Mouse (Mus musculus): ENCODE measurements around the gene Anks4b.
A peak's percentile ranks its signal among the peaks of the same experiment; 100 is the strongest.

The Anks4b gene

DNA sequence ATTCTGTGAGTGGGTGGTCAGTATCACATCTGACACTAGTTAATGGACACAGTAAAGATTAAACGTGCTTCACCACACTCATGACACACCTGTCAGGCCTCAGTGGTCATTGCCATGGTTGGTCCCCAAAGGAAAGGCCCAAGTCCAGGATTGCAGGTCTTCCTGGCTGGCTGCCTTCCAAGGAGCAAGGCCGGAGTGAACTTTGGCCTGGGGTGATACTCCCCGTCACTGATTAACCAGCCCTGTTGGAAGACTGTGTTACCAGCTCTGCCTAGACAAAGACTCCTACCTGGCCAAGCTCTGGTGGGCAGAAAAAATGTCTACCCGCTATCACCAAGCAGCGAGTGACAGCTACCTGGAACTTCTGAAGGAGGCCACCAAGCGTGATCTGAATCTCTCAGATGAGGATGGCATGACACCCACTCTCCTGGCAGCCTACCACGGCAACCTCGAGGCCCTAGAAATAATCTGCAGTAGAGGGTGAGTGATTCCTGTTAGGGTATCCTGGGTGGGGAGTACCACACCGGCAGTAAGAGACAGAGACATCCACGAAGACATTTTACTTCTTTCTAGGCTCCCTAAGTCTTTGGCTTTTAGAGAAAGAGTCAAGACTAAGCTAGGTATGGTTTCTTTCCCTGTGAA is at the start of gene Anks4b:
Anks4b (plus strand) TSS at position 256 of the 642 bp plus-strand sequence.
- no peak for DNase-seq (ENCODE audit: low read depth, low spot score)

DNA sequence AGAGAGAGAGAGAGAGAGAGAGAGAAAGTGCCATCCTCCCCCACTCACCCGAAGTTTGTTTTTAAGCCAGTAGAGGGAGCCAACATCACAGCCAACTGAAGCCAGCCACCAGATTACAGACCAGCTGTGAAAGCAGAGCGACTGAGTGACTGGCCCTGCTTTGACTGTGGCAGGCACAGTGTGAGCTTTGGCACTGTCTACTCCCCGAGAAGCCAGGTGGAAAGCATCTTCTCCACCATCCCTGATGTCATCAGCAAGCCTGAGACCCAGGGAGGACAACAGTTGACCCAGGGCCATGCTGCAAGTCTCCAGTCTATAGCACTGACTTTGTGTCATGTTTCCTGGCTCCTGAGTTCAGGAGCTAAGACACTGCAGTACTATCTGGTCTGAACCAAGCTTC is 48.8 kb upstream of the Anks4b start:
- no peak for DNase-seq (ENCODE audit: low read depth, low spot score)

DNA sequence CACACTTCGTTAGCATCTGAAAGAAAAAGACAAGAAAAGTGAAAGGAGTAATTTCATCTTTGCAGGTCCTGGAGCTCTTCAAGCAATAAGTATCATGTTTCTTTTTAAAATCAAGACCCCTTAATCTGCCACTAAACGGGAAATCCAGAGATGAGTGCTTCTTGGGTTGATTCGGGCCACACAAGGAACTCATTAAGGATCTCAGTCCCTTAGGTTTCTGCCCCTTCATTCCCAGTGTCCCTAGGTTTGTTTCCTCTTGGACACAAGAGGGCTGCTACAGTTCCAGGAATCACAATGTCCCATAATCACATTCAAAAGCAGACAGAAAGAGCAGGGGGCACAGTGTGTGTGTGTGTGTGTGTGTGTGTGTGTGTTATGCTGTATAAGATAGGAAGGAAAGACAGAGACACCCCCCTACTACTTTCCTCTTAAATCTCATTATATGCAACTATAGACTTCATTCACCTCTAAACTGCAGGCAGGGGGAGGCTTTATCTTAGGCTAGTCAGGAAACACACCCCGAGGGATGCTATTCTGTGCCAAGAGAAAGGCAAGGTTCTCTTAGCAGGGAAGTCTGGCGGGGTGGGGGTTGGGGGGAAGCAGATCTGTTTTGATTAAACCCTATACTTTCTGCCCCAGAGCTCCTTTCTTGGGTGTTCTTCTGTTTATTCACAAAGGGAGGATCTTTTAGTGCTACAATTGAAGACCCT is 46.5 kb upstream of the Anks4b start:
- no peak for DNase-seq (ENCODE audit: low read depth, low spot score)

DNA sequence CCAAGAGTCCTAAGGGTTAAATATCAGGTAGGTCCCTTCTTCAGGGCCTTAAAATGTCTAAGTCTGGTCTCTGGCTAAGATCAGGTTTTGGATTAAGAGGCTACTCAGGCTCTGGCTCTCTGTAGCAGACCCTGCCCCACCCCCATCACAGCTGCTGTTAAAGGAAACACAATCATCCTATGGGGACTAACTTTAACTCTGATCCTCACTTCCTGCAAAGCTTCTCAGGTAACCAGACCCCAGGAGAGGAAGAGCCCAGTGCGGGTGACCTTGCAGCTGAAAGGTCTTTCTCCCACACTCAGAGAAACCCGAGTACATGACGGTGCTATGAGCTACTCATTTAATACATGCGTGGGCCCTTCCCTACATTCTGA is 46.0 kb upstream of the Anks4b start:
- no peak for DNase-seq (ENCODE audit: low read depth, low spot score)

DNA sequence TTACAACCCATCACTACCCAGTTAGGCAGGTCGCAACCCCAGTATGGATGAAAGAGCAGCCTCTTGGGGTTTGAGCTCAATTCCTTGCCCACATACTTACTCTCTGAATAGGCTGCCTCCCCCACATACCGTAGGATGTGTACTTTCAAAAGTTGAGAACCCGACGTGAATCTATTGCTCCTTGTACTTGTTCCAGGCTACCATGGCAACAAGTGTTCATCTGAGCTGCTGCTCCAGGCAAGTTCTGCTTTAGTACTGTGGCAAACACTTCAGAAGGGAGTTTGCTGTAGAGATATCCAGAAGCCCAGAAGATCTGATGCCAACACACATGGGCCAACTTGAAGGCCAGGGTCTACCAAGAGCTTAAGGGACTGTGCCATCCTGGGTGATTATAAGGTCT is 44.7 kb upstream of the Anks4b start:
- DNase-seq (ENCODE audit: low read depth, low spot score), result no peak

DNA sequence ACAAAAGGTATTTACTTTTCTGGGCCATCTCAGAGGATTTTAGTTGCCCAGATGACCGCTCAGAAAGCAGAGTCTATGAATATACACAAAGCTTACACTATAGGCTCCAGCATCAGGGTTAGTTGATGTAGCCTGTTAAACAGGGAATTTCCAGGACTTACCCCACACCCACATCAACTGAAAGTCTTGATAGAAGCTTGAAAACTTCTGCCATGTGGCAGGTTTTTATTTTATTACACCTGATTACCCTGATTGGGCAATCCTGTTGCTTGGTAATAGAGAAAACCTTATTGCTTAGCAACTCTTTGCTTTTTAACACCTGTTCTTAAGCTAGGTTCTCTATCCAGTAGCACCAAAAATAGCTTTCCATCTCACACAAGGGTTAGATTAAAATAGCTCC is 30.9 kb upstream of the Anks4b start:
- DNase-seq (ENCODE audit: low read depth, low spot score), result no peak

DNA sequence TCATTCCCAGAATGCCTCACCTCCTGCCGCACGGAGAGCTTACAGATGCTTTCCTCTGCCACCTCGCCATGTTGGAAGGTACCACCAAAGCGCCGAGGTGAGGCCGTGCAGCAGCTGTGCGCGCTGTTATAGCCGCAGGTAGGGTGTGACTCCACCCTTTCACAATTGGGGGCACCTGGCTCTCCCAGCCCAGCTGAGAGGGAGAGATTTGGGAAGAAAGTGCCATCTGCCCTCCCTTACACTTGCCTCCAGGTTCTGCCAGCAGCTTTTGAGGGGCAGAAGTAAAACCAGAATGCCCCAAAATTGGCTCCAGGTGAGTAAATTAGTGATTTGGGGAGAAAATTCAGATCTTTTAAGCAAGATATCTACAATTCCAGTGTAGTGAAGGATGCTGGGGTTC is 28.5 kb upstream of the Anks4b start, which contains the start of gene Zp2:
Zp2 (minus strand) TSS at position 101 of the 400 bp plus-strand sequence.
- DNase-seq (ENCODE audit: low read depth, low spot score), result no peak

DNA sequence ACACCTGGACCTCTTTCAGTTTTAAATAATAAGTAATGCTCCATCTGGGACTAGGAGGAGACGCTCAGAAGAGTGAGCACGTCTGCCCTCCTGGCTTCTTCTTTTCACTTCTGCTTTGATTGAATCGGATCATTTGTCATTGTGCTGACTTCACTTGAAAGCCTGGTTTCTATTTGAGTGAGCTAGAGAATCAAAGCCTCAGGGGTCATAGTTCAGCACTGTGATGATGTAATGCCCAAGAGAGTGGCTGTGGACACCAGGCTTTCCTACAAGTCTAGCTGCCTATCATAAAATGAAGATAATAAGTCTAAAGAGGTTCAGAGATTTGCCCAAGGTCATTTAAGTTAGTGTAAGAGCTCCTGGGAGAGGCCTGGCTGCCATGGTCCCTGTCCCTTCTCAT is 23.4 kb upstream of the Anks4b start:
- no peak for DNase-seq (ENCODE audit: low read depth, low spot score)

DNA sequence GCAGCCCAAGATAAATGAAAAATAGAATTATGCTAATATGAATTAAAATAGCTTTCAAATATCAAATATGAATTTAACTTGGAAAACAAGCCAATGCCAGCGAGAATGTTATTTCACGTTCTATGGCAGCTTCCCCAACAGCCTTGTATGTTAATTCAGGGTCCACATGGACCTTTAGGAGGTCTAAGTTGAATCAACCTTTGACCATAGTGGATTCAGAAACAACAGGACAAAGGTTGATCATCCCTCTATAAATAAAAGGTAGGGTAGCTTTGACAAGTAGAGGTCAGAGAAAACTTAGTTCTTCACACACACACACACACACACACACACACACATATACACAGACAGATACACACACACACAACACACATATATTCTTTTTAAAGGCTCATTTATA is 22.8 kb upstream of the Anks4b start:
- no peak for DNase-seq (ENCODE audit: low read depth, low spot score)

DNA sequence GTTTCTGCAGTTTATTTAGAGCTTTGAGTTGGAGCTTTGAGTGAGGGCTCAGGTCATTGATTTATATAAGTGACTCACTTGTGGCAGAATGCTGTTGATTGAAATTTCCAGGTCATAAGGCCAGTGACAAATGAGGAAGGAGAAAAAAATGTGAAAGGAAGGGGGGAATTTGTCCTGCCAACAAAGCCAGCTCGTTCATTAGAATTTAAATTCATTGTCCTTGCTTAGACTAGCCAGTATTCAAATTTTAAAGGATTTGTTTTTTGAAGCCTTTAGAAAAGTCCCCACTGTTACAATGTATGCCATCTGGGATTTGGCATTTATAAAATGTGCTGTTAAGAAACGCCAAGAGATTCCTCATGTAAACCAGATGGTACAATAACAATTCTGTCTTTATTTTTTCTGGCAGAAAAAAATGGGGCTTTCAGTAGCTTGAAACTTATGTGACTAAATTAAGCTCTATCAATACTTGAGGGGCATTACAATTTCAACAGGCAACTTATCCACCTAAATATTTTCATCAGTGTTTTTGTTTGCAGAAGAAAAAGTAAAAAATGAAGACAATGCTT is 16.7 kb upstream of the Anks4b start:
- no peak for DNase-seq (ENCODE audit: low read depth, low spot score)

DNA sequence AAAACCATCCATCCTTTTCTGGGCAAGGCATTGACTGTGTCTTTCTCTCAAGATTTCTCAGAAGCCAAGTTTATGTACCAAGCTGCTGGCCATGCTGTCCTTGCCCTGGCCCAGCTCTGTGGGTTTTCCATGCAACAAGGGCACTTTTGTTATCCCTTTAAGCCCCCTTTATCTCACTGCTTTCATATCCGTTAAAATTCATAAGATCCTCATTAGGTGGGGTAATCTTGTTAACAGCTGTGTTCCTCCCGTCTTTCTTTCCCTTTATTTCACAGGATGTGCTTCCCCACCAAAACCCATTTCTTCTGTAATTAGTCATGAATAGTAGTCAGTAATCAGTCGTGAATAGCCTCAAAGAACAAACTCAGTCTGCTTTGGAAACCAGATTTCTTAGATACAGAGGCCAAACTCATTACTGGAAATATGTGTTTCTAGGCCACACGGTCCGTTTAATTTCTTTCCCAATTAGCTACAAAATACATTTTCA is 16.0 kb upstream of the Anks4b start:
- no peak for DNase-seq (ENCODE audit: low read depth, low spot score)

DNA sequence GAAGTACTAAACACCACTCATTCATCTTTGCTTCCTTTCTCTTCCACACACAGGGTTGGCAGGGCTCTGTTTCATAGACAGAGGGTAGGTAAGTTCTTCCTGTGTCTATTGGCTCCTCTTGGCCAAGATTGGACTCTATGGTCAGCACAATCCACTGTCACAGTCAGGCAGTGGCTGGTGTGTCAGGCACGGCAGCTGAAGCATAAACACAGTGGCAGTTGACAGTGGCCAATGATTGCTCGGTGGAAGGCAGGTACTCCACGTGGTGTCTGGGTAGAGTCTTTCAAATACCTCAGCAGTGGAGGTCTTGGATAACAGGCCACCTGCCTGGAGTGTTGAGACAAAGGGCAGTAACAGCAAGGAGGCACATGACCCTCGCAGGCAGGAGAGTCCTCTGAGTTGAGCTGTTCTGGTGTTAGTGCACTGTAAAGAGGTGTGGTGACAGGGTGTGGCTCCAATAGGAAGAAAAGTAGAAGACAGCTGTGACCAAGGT is 15.5 kb upstream of the Anks4b start:
- peak; percentile 20 for DNase-seq (ENCODE audit: low read depth, low spot score)

DNA sequence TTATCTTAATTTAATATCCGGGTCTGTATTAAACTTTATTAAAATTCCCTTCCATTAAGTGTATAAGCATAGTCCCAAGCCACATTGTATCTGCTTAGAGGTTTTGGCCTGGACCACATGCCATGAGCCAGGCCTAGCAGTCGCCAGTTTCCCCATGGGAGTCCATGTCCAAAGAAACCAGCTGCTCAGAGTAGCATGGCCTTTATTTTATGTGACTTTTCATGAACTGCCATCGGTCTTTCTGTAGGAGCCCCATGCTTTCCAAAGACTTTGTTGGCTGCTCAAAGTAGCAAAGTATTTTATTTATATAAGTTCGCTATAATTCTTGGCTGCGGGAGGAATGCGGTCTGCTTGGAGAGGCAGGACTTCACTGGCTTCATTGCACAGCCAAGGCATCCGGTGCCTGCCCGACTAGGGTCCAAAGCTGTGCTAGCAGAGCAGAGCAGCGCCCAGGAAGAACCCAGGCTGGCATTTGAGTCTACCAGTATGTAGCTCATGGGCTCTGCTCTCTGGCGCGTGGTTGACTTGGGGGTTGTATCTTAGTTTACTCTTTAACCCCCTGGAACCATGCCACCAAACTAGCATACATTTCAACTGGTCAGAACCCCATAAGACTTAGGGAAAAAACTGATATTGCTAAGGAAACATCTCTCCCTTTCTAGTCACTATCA is 9.9 kb upstream of the Anks4b start:
- no peak for DNase-seq (ENCODE audit: low read depth, low spot score)

DNA sequence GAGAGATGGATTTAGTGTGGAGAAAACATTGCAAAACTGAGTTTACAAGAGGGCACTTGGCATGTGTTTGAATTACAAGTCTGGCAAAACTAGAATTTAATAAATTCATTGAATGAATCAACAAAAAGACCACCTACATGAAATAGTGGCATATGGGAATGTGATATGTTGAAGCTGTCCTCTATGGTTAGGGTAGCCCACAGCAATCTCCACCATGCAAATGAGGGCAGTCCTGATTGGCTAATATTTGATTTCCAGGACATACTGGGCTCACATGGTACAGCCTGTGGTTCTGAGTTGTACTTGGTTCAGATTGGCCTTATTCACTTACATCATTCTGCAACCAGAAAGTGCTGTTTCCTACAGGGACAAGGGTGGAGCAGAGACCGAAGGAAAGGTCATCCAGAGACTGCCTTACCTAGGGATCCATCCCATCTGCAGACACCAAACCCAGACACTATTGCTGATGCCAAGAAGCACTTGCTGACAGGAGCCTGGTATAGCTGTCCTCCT is 1.4 kb upstream of the Anks4b start:
- no peak for DNase-seq (ENCODE audit: low read depth, low spot score)

DNA sequence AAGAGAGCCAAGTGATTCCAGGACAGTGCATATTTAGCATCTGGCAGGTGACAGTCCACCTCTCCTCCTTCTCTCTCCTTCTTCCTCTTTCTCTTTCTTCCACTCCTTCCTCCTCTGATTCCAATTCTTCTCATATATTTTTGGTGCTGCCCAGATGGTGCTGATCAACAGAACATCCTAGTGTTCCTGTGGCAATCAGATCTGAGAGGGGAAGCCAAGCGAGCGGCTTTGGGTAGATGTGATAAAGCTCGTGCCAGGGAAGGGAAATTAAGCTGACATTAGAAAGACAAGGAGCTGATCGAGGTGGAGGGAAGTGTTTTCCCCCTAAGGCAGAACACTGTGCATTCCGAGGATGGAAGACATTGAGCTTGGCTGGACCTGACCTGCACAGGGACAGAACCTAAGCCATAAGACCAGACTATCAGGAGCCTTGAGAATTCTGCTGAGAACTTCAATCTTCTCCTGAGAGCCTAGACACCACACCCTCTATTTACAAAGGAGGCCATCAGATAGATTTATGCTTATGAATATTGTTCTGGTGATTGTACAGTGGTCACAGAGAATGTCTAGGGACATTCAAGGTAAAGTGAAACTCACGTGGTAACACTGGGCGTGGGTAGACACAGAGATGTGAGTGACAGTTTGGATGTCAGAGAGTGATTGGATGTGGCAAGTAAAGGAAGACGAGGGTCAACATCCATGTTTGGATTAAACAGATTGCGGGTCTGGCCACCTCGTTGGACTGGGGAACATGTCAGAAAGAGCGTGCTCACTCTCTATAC is 1.3 kb downstream of the Anks4b start:
- no peak for DNase-seq (ENCODE audit: low read depth, low spot score)

DNA sequence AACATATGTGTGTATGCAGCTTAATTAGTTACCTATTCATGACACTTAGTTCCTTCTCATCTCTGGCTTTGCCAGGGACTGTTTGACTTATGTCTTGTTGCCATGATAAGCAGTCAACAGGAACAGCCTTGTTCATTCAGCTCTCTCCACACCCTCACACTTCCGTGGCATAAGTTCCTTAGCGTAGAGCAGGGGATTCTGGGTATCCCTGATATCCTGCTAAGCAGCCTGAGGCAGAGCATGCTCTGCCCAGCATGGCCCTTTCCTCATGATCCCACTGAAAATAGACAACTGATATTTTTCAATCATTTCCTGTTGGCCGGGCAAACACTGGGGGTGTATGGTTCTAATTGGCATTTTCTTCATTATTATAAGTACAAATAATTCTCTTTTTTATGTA is 4.0 kb downstream of the Anks4b start:
- DNase-seq (ENCODE audit: low read depth, low spot score), result no peak

DNA sequence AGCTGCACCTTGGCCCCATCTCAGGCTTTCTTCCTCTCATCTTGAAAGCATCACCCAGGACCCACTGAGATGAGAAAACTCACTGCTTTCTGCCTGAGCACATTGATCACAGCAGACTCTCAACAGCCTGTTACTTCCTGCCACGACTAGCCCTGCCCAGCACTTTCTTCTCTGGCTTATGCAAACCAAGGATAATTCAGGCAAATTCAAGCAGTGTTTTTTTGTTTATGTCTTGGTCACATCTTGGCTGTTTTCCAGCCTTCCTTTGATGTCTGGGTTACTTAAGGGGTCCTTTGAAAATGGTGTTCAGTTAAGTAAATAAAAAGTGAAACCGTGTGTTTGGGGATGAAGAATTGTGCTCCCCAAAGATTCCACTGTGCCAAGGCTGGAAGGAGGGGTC is 5.3 kb downstream of the Anks4b start:
- no peak for DNase-seq (ENCODE audit: low read depth, low spot score)

DNA sequence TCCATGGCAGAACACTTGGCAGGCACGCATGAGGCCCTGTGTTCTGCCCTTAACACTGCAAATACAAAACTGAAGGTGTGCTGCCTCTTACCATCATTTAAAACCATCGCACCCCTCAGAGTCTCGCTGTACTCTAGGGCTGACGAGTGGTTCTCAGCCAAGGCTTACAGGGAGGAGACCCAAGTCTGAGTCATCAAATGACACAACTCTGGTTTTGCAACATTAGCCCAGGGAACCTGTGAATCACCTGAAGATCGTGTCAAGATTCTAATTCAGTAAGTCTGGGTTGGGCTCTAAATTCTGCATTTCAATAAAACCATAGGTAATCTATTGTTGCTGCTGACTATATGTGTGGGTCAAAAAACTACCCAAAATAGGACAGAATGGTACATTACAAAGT is 6.9 kb downstream of the Anks4b start:
- DNase-seq (ENCODE audit: low read depth, low spot score), result no peak

DNA sequence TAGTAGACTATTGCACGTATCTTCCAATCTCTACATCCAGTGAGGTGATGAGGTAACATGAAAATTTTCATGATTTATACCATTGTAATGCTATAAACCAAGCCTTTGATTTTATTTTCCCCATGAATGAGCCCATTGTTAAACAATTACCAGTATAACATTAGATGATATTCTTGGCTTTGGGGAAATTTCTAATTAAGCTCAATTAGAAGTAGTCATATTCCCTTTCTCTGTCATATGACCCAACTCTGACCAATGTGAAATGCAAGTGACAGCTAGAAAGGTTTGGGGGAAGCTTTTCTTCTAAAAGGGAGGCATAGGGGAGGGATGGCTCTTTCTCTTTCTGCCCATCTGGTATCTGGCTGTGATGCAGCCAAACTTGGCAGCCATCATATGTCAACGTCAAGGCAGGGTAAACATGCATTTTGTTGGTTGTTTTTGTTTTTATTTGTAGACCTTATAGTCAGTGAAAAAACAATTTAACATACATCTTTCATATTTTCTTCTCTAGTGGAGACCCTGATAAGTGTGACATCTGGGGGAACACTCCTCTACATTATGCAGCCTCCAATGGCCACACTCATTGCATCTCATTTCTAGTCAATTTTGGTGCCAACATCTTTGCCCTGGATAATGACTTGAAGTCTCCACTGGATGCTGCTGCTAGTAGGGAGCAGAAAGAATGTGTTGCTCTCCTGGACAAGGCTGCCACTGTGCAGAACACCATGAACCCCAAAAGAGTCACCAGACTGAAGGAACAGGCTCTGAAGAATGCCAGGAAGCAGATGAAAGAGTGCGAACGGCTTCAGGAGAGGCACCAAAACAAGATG is 8.0 kb downstream of the Anks4b start:
- DNase-seq (ENCODE audit: low read depth, low spot score), result no peak

DNA sequence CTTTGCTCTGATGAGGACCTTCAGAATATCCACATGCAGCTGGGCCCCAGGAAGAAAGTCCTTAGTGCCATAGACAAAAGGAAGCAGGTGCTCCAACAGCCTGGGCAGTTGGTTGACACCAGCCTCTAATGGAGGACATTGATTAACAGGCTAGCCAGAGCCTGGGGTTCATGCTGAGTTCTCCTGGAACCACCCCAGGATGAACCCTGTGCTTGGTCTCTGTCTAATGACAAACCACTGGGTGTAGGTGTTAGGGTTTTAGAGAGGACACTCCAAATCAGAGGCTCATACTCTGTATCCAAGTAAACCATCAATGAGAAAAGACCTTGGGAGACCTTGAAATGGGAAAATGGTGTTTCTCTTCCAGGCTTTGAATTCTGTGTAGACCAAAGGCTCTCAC is 9.2 kb downstream of the Anks4b start:
- DNase-seq (ENCODE audit: low read depth, low spot score), result no peak
